Mouse (Mus musculus) CD4-positive, CD25-positive, alpha-beta regulatory T cell, adult 4 months (primary cell): ENCODE data around the gene Plekha5. TPM values are rescaled to one million over a fixed set of nuclear protein-coding genes. Genes with fewer than 3 reads are reported as not detected.

Source experiments
- ATAC-seq: one replicate; pipeline ENCODE4 v1.8.0; 2017
- polyA plus RNA-seq, 2 experiments: library from polyadenylated mRNA; unstranded; fragments of 100-300 nt; shearing (Covaris generic); gene quantifications; one replicate each; pipeline ENCODE4 v1.2.1; 2017

Plekha5 gene
- polyA plus RNA-seq, 2 experiments from 2014 or later, result 15.9 to 18.4 TPM

DNA sequence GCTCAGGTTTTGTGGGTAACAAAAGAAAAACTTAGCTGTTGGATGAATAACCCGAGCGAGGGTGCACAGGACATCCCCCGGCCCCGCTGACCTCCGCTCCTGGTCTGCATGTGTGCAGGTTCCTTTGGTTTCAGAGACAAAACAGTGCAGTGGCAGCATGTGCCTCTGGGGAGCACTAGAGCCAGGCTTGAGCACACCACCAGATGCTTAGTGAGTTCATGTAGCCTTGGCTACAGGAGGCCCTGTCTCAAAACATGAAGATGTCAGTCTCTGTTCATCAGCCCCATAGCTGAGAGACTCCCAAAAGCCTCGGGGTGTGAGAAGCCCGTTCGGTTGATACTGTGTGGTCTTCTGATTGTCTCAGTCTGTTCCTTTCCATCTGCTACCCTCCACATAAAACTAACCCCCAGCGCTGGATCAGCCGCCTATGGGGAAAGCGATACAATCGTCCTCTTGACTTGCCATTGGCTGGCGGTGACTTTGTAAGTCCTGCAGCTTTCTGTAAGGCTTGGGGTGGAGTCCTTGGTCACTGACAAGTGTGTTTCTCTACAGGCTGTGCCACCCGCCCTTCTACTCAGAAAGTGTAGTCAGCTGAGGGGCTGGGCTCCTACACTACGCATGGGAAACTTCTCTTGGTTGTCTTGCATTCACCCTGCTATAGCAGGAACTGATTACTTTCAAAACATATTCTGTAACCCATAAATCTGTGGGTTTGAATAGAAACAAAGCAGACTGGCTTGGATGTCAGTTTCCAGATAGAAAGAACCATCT lies 32.7 kb downstream of the Plekha5 start:
- ATAC-seq, result no peak

DNA sequence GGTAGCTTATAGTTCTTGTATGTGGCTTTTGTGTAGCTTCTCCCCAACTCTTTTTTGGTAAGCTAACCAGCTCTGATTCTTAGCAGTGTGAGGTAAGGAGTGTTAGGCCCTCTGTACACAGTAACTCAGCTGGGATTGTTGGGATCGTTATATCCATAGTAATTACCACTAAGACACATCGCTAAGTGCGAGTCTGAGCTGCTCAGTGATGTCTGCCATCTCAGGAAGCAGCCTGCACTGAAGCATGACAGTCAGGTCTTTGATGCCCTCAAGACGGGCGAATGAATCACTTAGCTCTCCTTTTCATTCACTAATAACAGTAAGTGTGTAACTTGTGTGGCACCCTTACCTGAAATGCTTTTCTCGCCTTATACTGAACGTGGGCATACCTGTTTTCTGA lies 36.5 kb downstream of the Plekha5 start:
- no peak for ATAC-seq

DNA sequence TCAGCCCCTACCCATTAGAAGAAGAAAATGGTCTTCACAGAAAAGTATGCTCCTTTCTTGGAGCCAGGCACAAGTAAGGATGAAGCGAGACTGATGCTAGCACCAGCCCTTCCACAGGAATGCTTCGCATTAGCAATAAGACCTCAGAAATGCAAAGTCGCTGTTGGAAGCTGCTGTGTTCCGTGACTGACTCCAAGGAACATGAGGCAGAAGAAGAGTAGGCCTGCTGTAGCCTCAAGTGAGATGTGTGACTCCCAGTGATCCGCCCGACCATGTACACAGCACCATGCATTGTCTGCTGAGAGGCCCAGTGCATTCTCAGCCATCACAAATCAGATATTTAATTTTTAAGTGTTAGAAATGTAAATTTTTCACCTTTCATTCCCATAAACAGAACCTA lies 41.0 kb downstream of the Plekha5 start:
- no peak for ATAC-seq

DNA sequence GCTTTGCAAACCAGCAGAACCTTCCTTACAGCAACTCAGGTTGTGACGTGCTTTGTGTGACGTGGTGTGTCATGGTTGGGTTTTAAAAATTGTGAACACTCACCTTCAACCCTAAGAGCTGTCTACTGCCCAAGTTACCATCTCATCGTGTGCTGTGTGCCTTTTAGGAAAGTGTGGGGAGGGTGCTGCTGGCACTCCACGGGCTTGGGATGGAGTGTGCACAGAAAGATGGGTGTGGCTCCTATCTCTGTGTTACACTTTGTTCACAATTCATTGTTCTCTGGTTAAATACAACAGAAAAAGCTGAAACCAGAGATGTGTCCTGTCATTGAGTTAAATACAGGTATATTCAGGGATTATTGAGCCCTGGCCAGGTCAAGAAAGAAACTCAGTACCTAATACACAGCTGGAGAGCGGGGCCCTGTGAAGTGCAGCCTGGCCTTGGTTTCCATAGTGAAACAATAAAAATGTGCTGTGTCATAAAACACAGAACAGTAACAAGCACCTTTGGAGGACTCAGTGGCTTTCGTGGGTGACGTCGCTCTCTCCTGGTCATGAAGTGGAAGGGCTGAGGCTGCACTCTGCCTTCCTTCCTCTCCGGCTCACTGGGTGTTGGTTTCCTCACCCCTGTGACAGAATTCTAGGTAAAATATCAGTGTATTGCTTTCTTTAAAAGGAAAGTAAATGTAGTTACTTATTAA lies 42.2 kb downstream of the Plekha5 start:
- ATAC-seq, result peak; percentile 88

DNA sequence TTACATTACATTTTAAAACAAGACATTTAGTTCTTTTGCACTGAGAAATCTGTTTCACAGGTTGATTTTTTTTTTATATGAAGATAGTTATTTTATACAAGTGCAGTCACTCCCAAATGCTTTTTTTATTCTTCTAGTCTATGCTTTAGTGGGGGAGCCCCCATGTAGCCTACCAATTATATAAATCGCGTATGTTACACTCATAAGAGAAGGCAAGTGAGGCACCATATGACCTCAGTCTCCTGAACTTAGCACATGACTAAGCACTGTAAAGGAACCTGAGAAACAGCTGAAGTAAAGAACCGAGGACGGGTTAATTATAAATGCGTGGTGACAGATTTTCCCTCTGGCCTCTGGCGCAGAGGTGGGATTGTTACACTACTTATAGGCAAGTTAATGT lies 43.0 kb downstream of the Plekha5 start:
- no peak for ATAC-seq

DNA sequence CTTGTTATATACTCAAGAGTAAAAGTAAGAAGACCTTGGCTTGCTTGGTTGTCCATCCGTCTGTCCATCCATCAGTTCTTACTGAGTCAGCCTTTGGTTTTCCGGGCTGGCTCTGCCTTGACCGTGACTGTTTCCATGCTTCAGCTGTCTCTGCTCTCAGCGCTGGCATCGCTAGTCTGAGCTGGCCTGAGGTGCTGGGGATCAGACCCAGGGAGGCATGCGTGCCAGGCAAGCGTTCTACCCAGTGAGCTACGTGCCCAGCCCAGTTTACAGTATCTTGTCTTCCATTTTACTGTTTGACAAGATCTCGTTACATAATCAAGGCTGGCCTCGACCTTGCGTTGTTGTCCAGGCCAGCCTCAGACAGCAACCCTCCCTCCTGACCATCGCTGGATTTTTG lies 44.0 kb downstream of the Plekha5 start:
- no peak for ATAC-seq

DNA sequence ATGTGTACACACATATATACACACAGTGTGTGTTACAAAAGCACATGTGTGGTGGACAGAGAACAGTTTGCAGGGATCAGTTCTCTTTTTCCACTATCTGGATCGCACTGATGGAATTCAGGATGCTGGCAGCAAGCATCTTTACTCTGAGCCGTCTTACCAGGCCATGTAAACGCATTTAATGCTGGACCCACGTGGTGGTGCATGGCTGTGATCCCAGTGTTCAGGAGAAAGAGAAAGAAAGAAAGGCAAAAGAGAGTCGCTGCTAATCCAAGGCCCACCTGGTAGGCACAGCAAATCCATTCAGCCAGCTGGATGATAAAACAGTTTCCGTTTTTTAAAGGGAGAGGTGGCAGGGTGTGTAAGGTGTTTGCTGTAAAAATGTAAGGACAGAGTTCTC lies 45.9 kb downstream of the Plekha5 start:
- ATAC-seq, result no peak

DNA sequence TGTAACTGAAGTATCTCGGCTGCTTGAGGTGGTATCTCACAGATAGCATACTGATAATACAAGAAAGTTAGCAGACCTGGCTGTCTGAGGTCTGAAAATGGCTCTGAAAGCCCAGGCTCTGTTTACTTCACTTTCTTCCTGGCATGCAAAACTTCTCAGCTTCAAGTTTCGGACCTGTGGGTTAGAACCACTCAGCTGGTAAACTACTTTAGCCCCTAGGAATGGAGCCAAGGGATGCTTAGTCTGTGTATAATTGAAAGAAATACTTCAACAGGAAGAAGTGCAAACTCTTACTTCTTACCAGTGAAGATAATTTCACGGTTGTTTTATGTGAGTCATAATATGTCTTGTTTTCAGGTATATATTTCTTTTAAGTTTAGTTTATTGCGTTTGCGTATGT lies 47.9 kb downstream of the Plekha5 start:
- no peak for ATAC-seq

DNA sequence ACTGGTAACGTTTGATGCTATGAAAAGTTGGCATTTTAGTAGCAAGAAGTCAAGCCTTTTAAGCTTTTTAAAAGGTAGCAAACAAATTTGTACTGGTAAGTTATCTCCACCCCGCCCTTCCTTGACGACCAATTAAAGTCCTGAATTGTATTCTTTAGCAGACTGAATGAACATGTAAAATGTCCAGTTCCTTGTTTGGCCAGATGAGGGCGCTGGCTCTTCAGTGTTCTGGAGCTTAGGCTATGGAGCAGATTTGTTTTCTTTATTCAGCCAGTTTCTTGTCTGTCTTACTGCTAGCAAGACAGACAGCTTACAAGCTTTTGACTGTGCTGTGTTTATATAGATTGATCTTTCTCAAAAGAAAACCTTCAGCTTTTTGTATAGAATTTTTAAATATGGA lies 48.5 kb downstream of the Plekha5 start:
- ATAC-seq, result peak; percentile 53

DNA sequence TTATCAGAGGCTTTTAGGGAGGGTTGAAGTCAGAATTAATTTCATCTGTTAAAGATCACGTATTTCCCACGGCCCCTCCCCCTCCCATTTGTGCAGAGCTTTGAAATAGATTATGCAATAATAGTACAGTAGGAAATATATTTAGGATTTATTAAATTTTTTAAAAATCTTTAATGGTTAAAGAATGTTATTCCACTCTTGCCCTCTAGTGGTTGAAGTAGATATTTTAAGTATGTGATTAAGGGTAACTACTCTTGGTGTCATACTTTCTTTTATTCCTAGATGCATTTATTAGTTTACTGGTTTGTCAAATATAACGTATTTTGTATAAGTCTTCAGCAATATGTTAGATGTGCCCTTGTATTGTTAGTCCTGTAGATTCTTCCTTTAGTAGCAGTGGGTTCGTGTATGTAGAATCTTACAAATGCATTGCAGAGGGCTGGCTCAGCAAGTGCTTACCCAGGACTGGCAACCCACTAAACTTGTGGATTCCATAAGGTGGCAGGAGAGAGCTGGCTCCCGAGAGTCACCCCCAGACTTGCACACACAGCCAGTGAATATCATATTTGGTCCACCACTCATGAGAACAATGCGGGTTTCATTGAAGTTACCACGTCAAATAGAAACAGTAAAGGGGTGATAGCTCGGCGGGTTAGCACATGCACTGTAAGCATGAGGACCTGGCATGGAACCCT lies 51.7 kb downstream of the Plekha5 start:
- no peak for ATAC-seq

DNA sequence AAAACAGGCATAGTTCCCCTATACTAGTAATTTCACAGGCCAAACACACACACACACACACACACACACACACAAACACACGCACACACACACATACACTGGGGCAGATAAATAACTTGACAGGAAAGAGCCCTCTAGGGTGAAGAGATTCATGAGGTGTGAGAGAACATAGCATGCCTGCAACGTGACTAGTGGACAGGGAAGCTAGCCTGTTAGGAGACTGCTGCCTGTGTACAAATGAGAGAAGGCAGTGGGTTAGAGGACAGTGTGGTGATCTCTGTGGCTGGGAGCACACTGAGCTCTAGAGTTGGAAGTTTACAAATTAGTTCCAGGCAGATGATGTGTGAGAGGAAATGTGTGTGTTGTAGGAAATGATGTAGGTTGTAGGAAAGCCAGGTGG lies 53.1 kb downstream of the Plekha5 start:
- ATAC-seq, result no peak

DNA sequence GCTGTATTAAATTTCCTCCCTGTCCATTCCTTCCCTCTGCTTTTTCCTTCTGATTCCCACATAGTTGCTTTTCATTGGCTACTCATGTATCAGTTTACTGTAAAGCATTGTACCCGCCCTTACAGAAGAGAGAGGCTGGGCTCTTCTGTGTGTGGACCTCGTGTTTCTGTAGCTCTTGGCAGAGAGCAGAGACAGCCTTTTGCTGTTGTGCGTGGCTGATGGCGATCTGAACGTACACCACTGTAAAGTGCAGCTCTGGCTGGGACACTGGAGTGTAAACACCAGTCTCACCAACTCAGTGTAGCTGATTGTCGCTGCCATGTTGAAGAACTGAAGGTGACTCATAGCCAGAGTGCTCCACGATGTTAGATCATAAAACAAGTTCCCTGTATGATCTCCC lies 54.2 kb downstream of the Plekha5 start:
- no peak for ATAC-seq

DNA sequence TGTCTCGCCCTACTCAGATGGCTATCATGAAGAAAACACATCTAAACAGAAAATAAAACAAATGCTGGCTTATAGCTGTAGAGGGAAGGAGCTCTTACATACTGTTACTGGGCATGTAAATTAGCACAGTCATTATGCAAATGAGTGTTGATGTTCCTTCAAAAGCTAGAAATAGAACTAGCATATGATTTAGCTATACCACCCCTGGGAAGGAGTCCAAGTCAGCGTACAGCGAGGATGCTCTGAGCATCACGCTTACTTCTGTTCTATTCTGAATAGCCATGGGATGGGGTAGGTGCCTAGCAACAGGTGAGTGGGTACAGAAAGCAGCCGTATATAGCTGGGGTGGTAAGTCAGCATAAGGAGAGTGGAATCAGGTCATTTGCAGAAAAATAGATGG lies 55.1 kb downstream of the Plekha5 start:
- no peak for ATAC-seq

DNA sequence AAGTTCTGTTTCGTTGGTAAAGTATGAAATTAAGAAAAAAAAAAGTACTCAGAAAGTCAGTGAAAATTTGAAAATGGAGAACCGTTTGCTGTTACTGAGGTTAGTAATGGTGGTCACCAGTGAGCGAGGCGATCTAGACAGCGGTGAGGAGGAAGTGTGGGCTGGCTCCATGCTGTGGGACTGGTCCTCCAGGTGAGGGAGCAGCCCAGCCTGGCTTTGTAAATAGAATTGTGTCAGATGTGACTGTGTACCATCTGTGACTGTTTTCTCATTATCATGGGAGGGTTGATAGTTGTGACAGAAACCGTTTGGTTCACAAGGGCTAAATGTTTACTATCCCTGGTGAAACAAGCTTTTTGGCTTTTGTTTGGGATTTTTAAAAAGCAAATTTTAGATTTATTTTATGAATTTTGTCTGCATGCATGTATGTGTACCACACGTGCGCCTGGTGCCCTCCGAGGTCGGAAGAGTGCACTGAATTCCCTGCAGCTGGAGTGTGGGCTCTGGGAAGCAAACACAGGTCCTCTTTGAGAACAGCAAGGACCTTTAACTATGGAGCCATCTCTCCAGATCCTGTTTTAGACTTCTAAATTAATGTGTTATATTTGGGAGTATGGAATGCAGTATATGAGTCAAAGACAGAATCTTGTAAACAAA lies 56.7 kb downstream of the Plekha5 start:
- ATAC-seq, result no peak

DNA sequence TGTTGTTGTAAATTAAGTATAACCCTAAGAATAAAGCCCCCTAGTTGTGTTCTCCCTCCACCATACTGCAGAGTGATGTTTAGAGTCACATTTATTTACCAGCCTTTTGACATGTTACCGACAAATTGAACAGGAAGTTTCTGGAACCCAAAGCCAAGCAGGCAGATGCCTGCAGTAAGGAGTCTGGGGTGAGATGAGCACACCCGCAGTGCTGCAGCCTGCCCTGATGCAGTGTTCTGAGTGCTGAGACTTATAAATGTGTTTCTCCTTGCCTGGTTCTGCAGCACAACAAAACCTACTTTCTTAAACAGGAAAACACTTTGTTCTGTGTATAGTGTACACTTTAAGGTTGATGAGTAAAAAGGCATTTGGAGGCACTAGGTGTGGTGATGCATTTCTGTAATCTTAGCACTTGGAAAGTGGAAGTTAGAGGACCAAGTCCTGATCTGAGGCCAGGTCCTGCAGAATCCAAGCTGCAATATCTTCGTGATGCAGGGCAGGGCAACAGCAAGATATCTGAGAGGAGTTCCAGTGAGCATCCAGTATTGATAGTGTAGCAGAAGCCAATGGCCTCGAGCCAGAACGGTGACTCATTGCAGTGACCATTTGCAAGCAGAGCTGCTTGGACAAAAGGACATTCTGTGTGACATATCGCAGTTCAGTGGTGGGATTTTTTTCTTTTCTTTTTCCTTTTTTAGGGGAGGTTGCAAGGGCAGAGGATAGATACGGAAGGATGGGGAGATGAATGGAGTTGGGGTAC lies 58.0 kb downstream of the Plekha5 start:
- no peak for ATAC-seq

DNA sequence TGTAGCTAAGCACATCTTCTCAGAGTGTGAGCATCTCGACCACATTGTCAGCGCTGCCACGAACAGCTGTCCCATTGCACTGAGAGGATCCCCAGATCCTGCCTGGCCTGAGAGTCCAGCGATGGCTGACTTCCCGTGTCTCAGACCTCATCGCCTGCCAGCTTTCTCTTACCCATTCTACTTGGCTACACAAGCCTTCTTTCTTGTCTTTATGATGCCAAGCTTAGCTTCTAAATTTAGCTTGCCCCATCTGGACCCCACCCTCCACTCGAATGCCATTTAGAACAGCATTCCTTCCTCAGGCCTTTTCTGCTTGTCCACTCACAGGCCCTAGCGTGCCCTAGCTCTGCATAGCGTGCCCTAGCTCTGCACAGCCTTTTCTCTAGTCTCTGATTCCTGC lies 60.3 kb downstream of the Plekha5 start:
- no peak for ATAC-seq

DNA sequence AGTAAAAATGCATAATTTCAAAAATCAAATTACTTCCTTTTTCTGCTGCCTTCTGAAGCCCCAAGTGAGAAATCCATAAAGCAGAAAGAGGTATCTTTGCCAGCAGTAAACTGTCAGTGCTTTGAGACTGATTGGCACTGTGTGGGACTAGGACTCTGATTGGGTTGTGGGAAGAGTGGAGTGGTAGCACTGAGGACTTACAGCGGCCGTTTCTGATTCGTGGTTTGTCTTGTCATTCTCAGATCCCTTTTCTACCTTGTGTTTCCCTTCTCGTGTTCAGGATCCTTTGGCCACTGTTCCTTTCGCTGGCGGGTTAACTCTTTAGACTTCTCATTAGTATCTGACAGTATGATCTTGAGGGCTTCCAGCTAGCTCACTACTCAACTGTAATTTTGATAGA lies 61.8 kb downstream of the Plekha5 start:
- ATAC-seq, result no peak

DNA sequence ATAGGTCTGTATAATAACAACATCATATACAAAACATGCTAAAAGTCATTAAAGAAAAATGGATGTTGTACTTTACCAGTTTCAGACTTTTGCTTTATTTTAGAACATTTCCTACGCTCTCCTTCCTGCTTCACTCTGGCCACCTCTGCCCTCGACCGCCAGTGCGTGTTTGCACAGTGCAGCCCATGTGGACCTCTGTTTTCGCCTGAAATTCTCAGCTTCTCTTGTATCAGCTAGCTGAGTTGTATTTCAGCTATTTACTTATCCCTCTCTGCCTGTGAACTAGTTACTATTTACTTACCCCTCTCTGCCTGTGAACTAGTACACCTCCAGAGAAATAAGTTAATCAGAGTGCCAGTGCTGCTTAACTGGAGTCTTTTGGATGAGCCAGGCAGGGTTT lies 62.8 kb downstream of the Plekha5 start:
- no peak for ATAC-seq

DNA sequence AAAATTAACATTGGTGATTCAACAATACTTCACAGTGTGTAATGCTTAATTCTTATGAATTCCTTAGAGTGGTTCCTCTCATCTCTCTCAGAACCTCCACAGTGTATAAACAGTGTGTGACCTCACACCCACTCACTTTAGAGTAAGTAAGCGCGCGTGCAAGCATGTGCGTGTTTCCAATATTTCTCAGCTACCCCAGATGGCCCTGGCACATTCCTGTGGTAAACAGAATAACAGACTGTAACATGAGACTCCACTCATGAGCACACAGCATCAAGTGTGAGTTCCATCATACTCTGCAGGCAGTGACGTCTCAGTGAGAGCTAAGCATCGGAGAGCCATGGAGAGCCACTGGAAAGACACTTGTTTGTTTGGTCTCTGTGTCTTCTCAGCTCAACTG lies 63.6 kb downstream of the Plekha5 start:
- ATAC-seq, result no peak

DNA sequence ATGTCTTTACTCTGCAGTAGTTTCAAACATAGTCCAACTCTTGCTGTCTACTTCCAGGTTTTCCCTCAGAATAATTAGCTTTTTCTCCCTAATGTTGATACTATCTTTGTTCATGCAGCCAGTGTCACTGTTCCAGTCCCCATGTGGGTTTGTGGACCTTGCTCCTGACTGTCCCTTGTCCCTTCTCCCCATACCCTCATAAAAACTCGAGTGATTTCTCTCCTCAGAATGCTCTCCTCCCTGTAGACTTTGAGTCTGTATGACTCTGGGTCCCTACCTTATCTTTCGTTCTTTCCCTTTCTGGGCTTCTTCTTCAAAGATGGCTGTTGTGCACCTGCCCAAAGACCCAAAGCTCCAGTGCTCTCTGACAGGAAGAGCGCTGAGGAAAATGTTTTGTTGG lies 64.8 kb downstream of the Plekha5 start:
- no peak for ATAC-seq

DNA sequence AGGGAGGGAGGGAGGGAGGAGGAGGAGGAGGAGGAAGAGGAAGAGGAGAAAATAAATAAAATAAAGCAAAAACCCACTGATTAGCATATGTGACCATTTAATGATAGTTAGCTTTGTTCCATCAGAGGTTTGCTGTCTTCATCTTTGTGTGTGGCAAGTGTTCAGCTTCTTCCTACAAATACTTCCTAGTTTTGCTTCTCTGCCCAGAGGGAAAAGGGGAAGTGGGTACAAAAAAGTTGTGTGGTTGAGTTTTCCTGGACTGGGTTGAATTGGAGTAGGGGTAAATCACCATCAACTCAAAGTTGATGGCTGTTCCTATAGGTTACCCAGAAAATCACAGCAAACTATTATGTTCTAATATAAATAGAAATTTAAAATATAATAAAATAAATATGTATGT lies 65.7 kb downstream of the Plekha5 start:
- ATAC-seq, result no peak

DNA sequence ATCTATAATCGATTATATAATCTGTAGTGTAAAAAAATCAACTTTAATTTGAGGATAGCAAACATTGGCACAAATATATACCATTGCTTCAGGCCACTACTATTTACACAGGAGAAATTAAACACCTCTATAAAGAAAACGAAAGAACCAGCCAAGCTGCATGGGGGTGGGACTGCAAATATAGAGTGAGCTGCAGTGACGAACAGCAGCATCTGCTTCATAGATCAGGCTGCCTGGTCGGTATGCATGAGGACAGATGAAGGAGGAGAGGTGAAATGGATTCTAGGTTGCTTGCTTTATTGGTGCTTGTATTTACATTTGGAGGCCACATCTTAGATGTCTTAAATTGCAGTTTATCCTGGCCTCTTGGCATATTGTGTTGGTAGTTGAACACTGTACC lies 66.4 kb downstream of the Plekha5 start:
- ATAC-seq, result no peak
